Mouse (Mus musculus) gonadal fat pad, adult 2 months (tissue): ENCODE data around the gene Dars. TPM values are rescaled to one million over a fixed set of nuclear protein-coding genes. Genes with fewer than 3 reads are reported as not detected.
"Not testable (repeated sequence)": the region's sequence is repeated elsewhere in the genome, so short reads cannot be mapped to it uniquely, and the experiment has no call there.

Experiments
- DNase-seq: peaks from one replicate; pipeline ENCODE4 v3.0.0-alpha.2; 2012; ENCODE audit warnings: low read depth
- polyA plus RNA-seq: library from polyadenylated mRNA; depleted of rRNA; stranded (reverse); fragments of >200 nt; gene quantifications from 2 replicates; pipeline ENCODE4 v1.2.3, GENCODE M21; 2012; rRNA removed

The Dars gene
- polyA plus RNA-seq, 1 experiment = 15.7 TPM

- DNase-seq = no peak
Observed at GRCm38 (mm10) chr1:128344232-128344631, 72.9 kb downstream of the Dars start.

- DNase-seq = no peak
Observed at GRCm38 (mm10) chr1:128337708-128338320, 79.4 kb downstream of the Dars start.

GRCm38 (mm10) chr1:128330313-128330712, 86.9 kb downstream of the Dars start:
- no peak for DNase-seq

- DNase-seq = no peak
Observed at GRCm38 (mm10) chr1:128328218-128328617, 89.0 kb downstream of the Dars start, which contains the start of gene Lct. Gene Lct (minus strand): TSS chr1:128328318.

- no peak for DNase-seq
Observed at GRCm38 (mm10) chr1:128327165-128327564, 90.0 kb downstream of the Dars start.

- no peak for DNase-seq
Observed at GRCm38 (mm10) chr1:128324776-128325175, 92.4 kb downstream of the Dars start.

- DNase-seq = no peak
Observed at GRCm38 (mm10) chr1:128323026-128323643, 94.0 kb downstream of the Dars start.

GRCm38 (mm10) chr1:128319266-128319665, 97.9 kb downstream of the Dars start:
- not testable (repeated sequence) for DNase-seq

GRCm38 (mm10) chr1:128314665-128315064, 102.5 kb downstream of the Dars start:
- no peak for DNase-seq

Other genes with a start within 250 kb of the Dars start
- 21.6 and 23.0 TPM in 2 replicates for gene Ubxn4, start 173.4 kb downstream of the Dars start, polyA plus RNA-seq
- 0.34 and 0.35 TPM in 2 replicates for gene Lct, start 89.0 kb downstream of the Dars start, polyA plus RNA-seq
- 5.1 and 9.0 TPM in 2 replicates for gene Mcm6, start 57.7 kb downstream of the Dars start, polyA plus RNA-seq
- gene Cxcr4, start 174.9 kb upstream of the Dars start, polyA plus RNA-seq = 17.8 and 28.7 TPM in 2 replicates